Mouse (Mus musculus): ENCODE results near the gene Lbx1. TPM values are rescaled to one million over a fixed set of nuclear protein-coding genes. Genes with fewer than 3 reads are reported as not detected.

The Lbx1 gene
- polyA plus RNA-seq, 1 experiment from 2014 or later: not detected

- Histone ChIP-seq H3K27me3 (peaks cover 98% of the 10 kb centered on the region), H3K9ac (no peak overlapping the region), H3K27ac (no peak overlapping the region), H3K36me3 (ENCODE audit: poor library complexity, severe bottlenecking) (no peaks in the 10 kb centered on the region), H3K4me3 (no peak overlapping the region), H3K4me1 (no peaks in the 10 kb centered on the region), H3K9me3 (replicated peaks) (no peaks in the 10 kb centered on the region), H3K4me2 (no peak overlapping the region)
- ATAC-seq: no peak
- WGBS: 1% methylated on average over 23 of the region's 23 CpGs
Observed at GRCm38 (mm10) chr19:45242348-45243263, 7.0 kb upstream of the Lbx1 start.

GRCm38 (mm10) chr19:45242017-45242347, 6.4 kb upstream of the Lbx1 start:
- Histone ChIP-seq H3K9ac (no peak overlapping the region), H3K4me3 (no peak overlapping the region), H3K4me1 (no peaks in the 10 kb centered on the region), H3K4me2 (no peak overlapping the region), H3K9me3 (replicated peaks) (no peaks in the 10 kb centered on the region), H3K27ac (no peak overlapping the region), H3K36me3 (ENCODE audit: poor library complexity, severe bottlenecking) (no peaks in the 10 kb centered on the region), H3K27me3 (peaks cover 99% of the 10 kb centered on the region)
- no peak for ATAC-seq
- WGBS: 6% methylated on average over 4 of the region's 4 CpGs

GRCm38 (mm10) chr19:45240026-45240425, 4.4 kb upstream of the Lbx1 start:
- H3K4me3 ChIP-seq: no peak overlapping the region
- H3K27ac ChIP-seq: no peak overlapping the region
- WGBS: 0% methylated on average over 2 of the region's 2 CpGs
- no peak for ATAC-seq
- H3K9ac ChIP-seq: no peak overlapping the region
- H3K36me3 ChIP-seq (ENCODE audit: poor library complexity, severe bottlenecking): no peaks in the 10 kb centered on the region
- peaks cover 16% of the 10 kb centered on the region for H3K4me1 ChIP-seq
- H3K9me3 ChIP-seq (replicated peaks): no peaks in the 10 kb centered on the region
- H3K27me3 ChIP-seq: peaks cover 99% of the 10 kb centered on the region
- H3K4me2 ChIP-seq: no peak overlapping the region

DNA sequence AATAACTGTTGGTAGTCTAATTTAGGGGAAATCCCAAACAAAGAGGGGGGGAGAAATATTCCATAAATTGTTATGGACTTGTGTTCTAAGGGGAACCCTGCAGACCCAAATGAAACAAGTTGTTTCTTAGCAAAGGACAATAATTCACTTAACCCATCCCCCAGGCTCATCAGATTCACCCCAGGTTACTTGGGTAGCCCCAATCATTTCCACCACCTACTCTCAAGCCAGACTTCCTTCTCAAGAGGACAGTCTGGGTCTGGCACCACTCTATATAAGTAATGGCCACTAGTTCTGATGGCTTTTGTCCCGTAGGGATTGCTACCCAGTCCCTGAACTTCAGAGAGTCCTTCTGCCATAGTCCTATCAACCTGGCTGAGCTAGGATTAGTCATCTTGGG, 3.6 kb upstream of the Lbx1 start:
- WGBS: 12% methylated on average over 1 of the region's 1 CpGs

GRCm38 (mm10) chr19:45237665-45238209, 2.1 kb upstream of the Lbx1 start:
- WGBS: 2% methylated on average over 3 of the region's 3 CpGs
- Histone ChIP-seq H3K9me3 (replicated peaks) (no peaks in the 10 kb centered on the region), H3K4me3 (no peak overlapping the region), H3K36me3 (ENCODE audit: poor library complexity, severe bottlenecking) (no peaks in the 10 kb centered on the region), H3K4me2 (no peak overlapping the region), H3K27me3 (peaks cover 95% of the 10 kb centered on the region), H3K9ac (no peak overlapping the region), H3K27ac (no peak overlapping the region), H3K4me1 (peaks cover 25% of the 10 kb centered on the region)
- no peak for ATAC-seq

More for the DNA sequence above, 3.6 kb upstream of the Lbx1 start:
- ATAC-seq: no peak
- no peak overlapping the region for H3K27ac ChIP-seq
- H3K4me1 ChIP-seq: peaks cover 21% of the 10 kb centered on the region
- H3K9me3 ChIP-seq (replicated peaks): no peaks in the 10 kb centered on the region
- H3K36me3 ChIP-seq (ENCODE audit: poor library complexity, severe bottlenecking): no peaks in the 10 kb centered on the region
- no peak overlapping the region for H3K4me3 ChIP-seq
- no peak overlapping the region for H3K4me2 ChIP-seq
- H3K27me3 ChIP-seq: peaks cover 99% of the 10 kb centered on the region
- H3K9ac ChIP-seq: no peak overlapping the region

DNA sequence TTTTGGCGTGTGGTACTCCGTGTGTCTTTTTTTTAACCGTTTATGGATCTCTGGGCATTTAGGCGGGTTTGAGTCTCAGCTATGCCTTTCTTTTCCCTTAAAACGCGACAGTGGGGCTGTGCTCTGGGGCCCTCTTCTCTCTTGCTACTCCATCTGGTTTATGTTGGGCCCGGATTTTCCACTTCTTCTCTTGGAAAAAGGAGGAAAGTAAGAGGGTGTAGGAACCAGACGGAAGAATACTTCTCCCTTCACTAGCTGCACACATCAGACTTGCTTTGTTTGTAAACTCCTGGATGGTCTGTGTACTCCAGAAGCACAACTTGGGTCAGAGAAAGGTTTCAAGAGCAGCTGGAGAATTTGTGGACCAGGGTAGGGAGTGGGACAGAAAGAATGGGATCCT, 1.5 kb upstream of the Lbx1 start:
- Histone ChIP-seq H3K9ac (no peak overlapping the region), H3K4me2 (no peak overlapping the region), H3K27ac (no peak overlapping the region), H3K27me3 (peaks cover 95% of the 10 kb centered on the region), H3K4me3 (no peak overlapping the region), H3K4me1 (peaks cover 25% of the 10 kb centered on the region), H3K9me3 (replicated peaks) (no peaks in the 10 kb centered on the region), H3K36me3 (ENCODE audit: poor library complexity, severe bottlenecking) (no peaks in the 10 kb centered on the region)
- no peak for ATAC-seq
- 0% methylated on average over 8 of the region's 8 CpGs for WGBS

GRCm38 (mm10) chr19:45236363-45236942, 841 bp upstream of the Lbx1 start:
- H3K9me3 ChIP-seq (replicated peaks): no peaks in the 10 kb centered on the region
- ATAC-seq: peak; percentile 38; the same call in 1 of the 2 replicates
- WGBS: under 1% methylated on average over 39 of the region's 39 CpGs
- peak overlapping the region; percentile 17 for H3K4me3 ChIP-seq
- H3K27me3 ChIP-seq: peaks cover 95% of the 10 kb centered on the region
- H3K36me3 ChIP-seq (ENCODE audit: poor library complexity, severe bottlenecking): no peaks in the 10 kb centered on the region
- no peak overlapping the region for H3K9ac ChIP-seq
- H3K27ac ChIP-seq: no peak overlapping the region
- H3K4me1 ChIP-seq: peaks cover 30% of the 10 kb centered on the region
- peak overlapping the region; percentile 44 for H3K4me2 ChIP-seq

DNA sequence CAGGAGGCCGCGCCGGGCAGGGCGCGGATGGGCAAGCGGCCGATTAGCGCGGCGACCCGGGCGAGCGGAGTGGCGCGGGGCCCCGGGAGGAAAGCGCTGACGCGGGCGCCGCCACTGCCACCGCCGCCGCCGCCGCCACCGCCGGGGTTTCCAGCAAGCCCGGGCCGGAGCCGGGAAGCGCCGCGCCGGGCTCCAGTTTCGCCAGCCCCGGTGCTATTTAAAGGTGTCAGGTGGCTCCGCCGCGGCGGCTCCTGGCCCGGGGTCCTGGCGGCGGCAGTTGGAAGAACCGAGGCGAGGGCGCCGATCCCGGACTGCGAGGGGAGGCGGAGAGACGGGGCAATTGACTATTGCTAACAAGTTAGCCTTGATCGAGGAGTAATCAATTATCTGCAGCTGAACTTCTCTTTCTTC, 276 bp downstream of the Lbx1 start:
- no peak for ATAC-seq
- Histone ChIP-seq H3K9ac (no peak overlapping the region), H3K27ac (no peak overlapping the region), H3K4me3 (peak overlapping the region; percentile 19), H3K4me2 (peak overlapping the region; percentile 44), H3K27me3 (peaks cover 95% of the 10 kb centered on the region), H3K9me3 (replicated peaks) (no peaks in the 10 kb centered on the region), H3K4me1 (peaks cover 38% of the 10 kb centered on the region), H3K36me3 (ENCODE audit: poor library complexity, severe bottlenecking) (no peaks in the 10 kb centered on the region)
- under 1% methylated on average over 41 of the region's 53 CpGs for whole genome bisulfite sequencing

DNA sequence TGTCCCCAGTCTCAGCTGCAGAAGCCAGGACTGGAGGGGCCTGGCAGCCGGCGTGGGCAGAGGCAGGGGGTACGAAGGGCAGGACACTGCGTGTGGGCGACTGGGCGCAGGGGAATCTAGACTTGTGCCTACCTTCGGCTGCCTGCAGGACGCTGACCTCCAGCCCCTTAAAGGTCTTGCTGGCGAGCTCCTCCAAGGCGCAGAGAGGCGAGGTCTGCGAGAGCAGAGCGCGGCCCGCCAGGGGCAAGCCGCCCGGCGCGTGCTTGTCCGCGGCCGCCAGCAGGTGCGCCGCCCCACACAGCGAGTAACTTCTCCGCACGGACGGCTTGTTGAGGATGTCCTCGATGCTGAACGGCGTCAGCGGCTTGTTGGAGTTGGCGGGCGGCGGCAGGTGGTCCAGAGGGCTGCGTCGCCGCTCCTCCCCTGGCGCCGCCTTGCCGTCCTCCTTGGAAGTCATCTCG, 811 bp downstream of the Lbx1 start:
- Histone ChIP-seq H3K4me1 (peaks cover 38% of the 10 kb centered on the region), H3K4me3 (peak overlapping the region; percentile 19), H3K4me2 (peak overlapping the region; percentile 44), H3K9ac (no peak overlapping the region), H3K27ac (no peak overlapping the region), H3K27me3 (peaks cover 96% of the 10 kb centered on the region), H3K36me3 (ENCODE audit: poor library complexity, severe bottlenecking) (no peaks in the 10 kb centered on the region), H3K9me3 (replicated peaks) (no peaks in the 10 kb centered on the region)
- no peak for ATAC-seq
- under 1% methylated on average over 40 of the region's 42 CpGs for WGBS

GRCm38 (mm10) chr19:45234191-45234770, 1.3 kb downstream of the Lbx1 start:
- H3K9me3 ChIP-seq (replicated peaks): no peaks in the 10 kb centered on the region
- ATAC-seq: no peak
- H3K9ac ChIP-seq: no peak overlapping the region
- no peak overlapping the region for H3K27ac ChIP-seq
- peaks cover 40% of the 10 kb centered on the region for H3K4me1 ChIP-seq
- under 1% methylated on average over 22 of the region's 22 CpGs for WGBS
- H3K27me3 ChIP-seq: peaks cover 96% of the 10 kb centered on the region
- H3K4me3 ChIP-seq: no peak overlapping the region
- no peak overlapping the region for H3K4me2 ChIP-seq
- H3K36me3 ChIP-seq (ENCODE audit: poor library complexity, severe bottlenecking): no peaks in the 10 kb centered on the region

GRCm38 (mm10) chr19:45233496-45234127, 2.0 kb downstream of the Lbx1 start:
- no peaks in the 10 kb centered on the region for H3K36me3 ChIP-seq (ENCODE audit: poor library complexity, severe bottlenecking)
- no peak overlapping the region for H3K27ac ChIP-seq
- 0 out of 2 replicates have a peak overlapping the region, but pooled peaks have one; percentile 8 for H3K9ac ChIP-seq
- H3K27me3 ChIP-seq: peaks cover 96% of the 10 kb centered on the region
- no peak for ATAC-seq
- H3K4me1 ChIP-seq: peaks cover 41% of the 10 kb centered on the region
- H3K4me3 ChIP-seq: no peak overlapping the region
- H3K9me3 ChIP-seq (replicated peaks): no peaks in the 10 kb centered on the region
- no peak overlapping the region for H3K4me2 ChIP-seq
- WGBS: under 1% methylated on average over 51 of the region's 60 CpGs
